Mouse (Mus musculus): ENCODE measurements at regions not wholly inside any gene's neighbourhood (a gene's known extent, or its start where the extent isn't known, plus 50 kb on each side); places are given as distances from the start of the nearest gene placed in this dataset.
A peak's percentile ranks its signal among the peaks of the same experiment; 100 is the strongest.

DNA sequence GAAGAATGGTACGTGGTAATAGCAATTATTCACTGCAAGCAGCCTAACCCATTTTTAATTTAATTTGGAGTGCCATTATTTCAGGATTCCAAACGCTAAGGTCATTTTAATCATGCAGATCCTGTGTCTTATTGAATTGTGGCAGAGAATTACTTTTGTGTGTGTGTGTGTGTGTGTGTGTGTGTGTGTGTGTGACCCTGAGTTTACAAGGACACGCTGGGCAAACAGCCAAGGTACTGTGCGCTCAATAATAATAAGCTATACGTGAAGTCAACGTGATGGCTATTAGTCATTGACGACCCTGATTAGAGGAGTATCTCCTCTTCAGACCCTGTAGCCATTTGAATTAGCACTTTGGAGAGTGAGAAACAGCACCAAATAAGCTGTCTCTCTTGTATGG, 144.1 kb downstream of the Klf7 start:
- DNase-seq (no peak), ATAC-seq (ENCODE audit: insufficient read depth) (no peak)
- no peak overlapping the region for H3K9ac ChIP-seq
- no peaks in the 10 kb centered on the region for H3K27me3 ChIP-seq (ENCODE audit: insufficient read depth, low read length)
- 62% methylated on average over 7 of the region's 7 CpGs for WGBS
- TF ChIP-seq CTCF (IDR thresholded peaks at IDR 0.05; ENCODE audit: low read depth), result no peak
- peaks cover 3% of the 10 kb centered on the region; the same call in 1 of the 2 replicates for H3K4me1 ChIP-seq (ENCODE audit: insufficient read depth)
- H3K4me2 ChIP-seq, result no peak overlapping the region
- no peaks in the 10 kb centered on the region for H3K9me3 ChIP-seq (ENCODE audit: low read depth, low read length)
- H3K27ac ChIP-seq (ENCODE audit: low read depth), result no peak overlapping the region
- no peak overlapping the region for H3K4me3 ChIP-seq (ENCODE audit: low read depth, low read length)
- H3K36me3 ChIP-seq (ENCODE audit: insufficient read depth), result no peaks in the 10 kb centered on the region

DNA sequence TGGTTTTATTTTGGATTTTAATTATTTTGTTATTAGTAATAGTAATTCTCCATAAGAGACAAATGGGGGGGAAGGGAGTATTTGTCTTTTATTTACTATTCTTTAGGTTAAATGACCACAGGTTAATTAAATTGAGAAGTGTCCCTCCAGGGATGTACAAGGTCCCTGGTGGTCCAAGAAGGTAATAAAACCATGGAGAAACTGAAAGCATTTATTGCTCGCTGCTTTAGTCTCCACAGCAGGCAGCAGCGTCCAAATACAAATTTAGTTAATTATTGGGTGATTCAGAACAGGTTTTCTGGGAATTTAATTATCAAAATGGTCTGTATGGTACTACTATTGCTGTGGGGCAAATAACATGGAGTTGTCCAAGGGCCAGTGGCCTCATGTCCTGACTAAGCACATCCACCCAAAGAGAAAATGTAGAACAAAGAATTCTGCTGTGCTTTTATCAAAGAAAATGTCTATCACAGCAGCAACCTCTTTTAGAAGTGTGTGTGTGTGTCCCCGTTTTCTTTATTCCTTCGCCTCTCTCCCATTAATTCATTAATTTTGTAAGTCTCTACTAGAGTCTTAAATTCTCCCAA, 144.7 kb downstream of the Klf7 start:
- Histone ChIP-seq H3K9me3 (ENCODE audit: low read depth, low read length) (no peaks in the 10 kb centered on the region), H3K4me3 (ENCODE audit: low read depth, low read length) (no peak overlapping the region), H3K27ac (ENCODE audit: low read depth) (no peak overlapping the region), H3K9ac (no peak overlapping the region), H3K36me3 (ENCODE audit: insufficient read depth) (no peaks in the 10 kb centered on the region), H3K4me1 (ENCODE audit: insufficient read depth) (peaks cover 3% of the 10 kb centered on the region; the same call in 1 of the 2 replicates), H3K27me3 (ENCODE audit: insufficient read depth, low read length) (no peaks in the 10 kb centered on the region), H3K4me2 (no peak overlapping the region)
- no peak for TF ChIP-seq CTCF (IDR thresholded peaks at IDR 0.05; ENCODE audit: low read depth)
- DNase-seq (no peak), ATAC-seq (ENCODE audit: insufficient read depth) (no peak)
- 91% methylated on average over 4 of the region's 4 CpGs for WGBS

DNA sequence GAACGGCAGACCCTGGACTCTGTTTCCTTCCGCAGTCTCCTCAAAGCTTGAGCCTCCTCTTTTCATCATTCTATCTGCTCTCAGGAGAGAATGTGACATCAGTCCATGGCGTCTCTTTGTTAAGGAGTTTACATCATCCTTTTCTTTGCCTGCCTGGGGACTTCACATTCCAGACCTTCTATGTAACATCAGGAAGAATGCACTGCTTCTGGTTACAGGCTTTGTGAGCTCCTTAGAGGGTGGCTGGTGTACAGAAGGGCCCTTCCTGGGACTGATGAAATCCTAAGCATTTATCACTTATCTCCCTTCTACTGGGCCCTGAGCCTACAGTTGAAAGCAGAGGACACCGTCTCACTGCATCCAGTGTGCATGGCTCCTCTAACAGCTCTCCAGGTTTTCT, 145.2 kb downstream of the Klf7 start:
- peaks cover 3% of the 10 kb centered on the region; the same call in 1 of the 2 replicates for H3K4me1 ChIP-seq (ENCODE audit: insufficient read depth)
- no peak overlapping the region for H3K9ac ChIP-seq
- no peak overlapping the region for H3K27ac ChIP-seq (ENCODE audit: low read depth)
- no peak overlapping the region for H3K4me3 ChIP-seq (ENCODE audit: low read depth, low read length)
- WGBS, result 53% methylated on average over 4 of the region's 4 CpGs
- no peak for TF ChIP-seq CTCF (IDR thresholded peaks at IDR 0.05; ENCODE audit: low read depth)
- no peaks in the 10 kb centered on the region for H3K9me3 ChIP-seq (ENCODE audit: low read depth, low read length)
- no peaks in the 10 kb centered on the region for H3K36me3 ChIP-seq (ENCODE audit: insufficient read depth)
- DNase-seq (no peak), ATAC-seq (ENCODE audit: insufficient read depth) (peak; percentile 66; the same call in 1 of the 2 replicates)
- no peak overlapping the region for H3K4me2 ChIP-seq
- H3K27me3 ChIP-seq (ENCODE audit: insufficient read depth, low read length), result no peaks in the 10 kb centered on the region

DNA sequence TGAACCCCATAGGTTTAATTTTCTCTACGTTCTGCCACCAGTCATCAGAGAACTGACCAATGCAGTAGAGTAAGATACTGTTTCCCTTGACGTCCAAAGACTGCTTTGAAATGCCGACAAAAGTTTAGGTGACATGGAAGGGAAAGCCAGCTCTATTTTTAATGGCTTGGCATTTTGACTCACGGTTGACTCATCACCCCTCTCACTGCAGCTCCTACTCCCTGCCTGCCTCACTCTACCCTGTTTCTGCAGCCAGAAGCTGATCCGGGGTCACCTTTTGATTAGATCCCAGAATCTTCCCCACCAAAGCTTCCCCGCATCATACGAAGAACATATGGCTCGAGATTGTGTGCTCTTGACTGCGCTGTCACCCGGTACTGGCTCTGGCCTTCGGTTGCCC, 154.2 kb downstream of the Klf7 start:
- H3K4me1 ChIP-seq (ENCODE audit: insufficient read depth), result no peaks in the 10 kb centered on the region
- no peaks in the 10 kb centered on the region for H3K9me3 ChIP-seq (ENCODE audit: low read depth, low read length)
- no peak overlapping the region for H3K4me2 ChIP-seq
- H3K4me3 ChIP-seq (ENCODE audit: low read depth, low read length), result no peak overlapping the region
- no peak overlapping the region for H3K9ac ChIP-seq
- H3K27ac ChIP-seq (ENCODE audit: low read depth), result no peak overlapping the region
- TF ChIP-seq CTCF (IDR thresholded peaks at IDR 0.05; ENCODE audit: low read depth), result no peak
- H3K27me3 ChIP-seq (ENCODE audit: insufficient read depth, low read length), result no peaks in the 10 kb centered on the region
- no peak for ATAC-seq (ENCODE audit: insufficient read depth)
- no peaks in the 10 kb centered on the region for H3K36me3 ChIP-seq (ENCODE audit: insufficient read depth)
- DNase-seq, result no peak
- WGBS, result 75% methylated on average over 11 of the region's 11 CpGs

DNA sequence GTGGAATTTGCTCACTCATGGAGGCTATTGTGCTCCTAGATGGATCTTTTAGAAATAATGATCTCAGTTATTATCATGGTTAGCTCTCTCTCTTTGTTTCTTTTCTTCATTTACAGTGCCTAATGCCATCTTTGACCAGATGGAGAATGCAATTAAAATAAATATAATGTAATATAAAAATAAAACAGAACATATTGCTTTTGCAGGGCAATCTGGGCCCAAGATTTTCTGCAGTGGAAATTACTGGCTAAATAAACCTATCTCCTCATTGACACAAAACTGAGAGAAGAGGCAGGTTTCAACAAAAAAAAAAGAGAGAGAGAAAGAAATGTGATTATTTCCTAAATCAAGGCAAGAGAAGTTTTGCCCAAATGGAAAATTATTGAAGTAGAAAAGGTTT, 156.6 kb downstream of the Klf7 start:
- H3K4me2 ChIP-seq, result no peak overlapping the region
- no peak overlapping the region for H3K9ac ChIP-seq
- H3K36me3 ChIP-seq (ENCODE audit: insufficient read depth), result no peaks in the 10 kb centered on the region
- no peak overlapping the region for H3K27ac ChIP-seq (ENCODE audit: low read depth)
- no peaks in the 10 kb centered on the region for H3K9me3 ChIP-seq (ENCODE audit: low read depth, low read length)
- no peak overlapping the region for H3K4me3 ChIP-seq (ENCODE audit: low read depth, low read length)
- H3K4me1 ChIP-seq (ENCODE audit: insufficient read depth), result no peaks in the 10 kb centered on the region
- TF ChIP-seq CTCF (IDR thresholded peaks at IDR 0.05; ENCODE audit: low read depth), result no peak
- no peak for DNase-seq
- no peak for ATAC-seq (ENCODE audit: insufficient read depth)
- H3K27me3 ChIP-seq (ENCODE audit: insufficient read depth, low read length), result no peaks in the 10 kb centered on the region

DNA sequence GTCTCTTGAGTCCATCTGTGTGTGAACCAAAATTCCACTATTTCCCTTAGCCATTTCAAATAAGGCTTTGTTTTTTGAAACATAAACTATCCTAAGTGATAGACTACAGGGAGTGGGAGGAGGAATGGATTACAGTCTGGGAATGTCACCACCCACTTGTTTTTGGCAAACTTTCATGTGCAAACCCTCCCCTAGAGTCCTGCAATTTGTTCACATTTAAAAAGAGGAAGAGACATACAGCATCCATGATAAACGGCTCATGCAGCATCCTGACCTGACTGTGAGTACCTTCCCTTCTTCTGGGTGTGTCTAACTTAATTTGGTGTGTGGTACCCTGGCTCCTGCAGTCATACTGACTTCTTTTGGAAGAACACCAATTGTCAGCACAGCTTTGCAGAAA, 157.6 kb downstream of the Klf7 start:
- no peak overlapping the region for H3K9ac ChIP-seq
- no peak overlapping the region for H3K4me3 ChIP-seq (ENCODE audit: low read depth, low read length)
- H3K9me3 ChIP-seq (ENCODE audit: low read depth, low read length), result no peaks in the 10 kb centered on the region
- no peak for TF ChIP-seq CTCF (IDR thresholded peaks at IDR 0.05; ENCODE audit: low read depth)
- H3K4me2 ChIP-seq, result no peak overlapping the region
- H3K4me1 ChIP-seq (ENCODE audit: insufficient read depth), result no peaks in the 10 kb centered on the region
- DNase-seq (peak; percentile 56), ATAC-seq (ENCODE audit: insufficient read depth) (peak; percentile 73; the same call in 1 of the 2 replicates)
- 35% methylated on average over 1 of the region's 1 CpGs for WGBS
- H3K36me3 ChIP-seq (ENCODE audit: insufficient read depth), result no peaks in the 10 kb centered on the region
- H3K27me3 ChIP-seq (ENCODE audit: insufficient read depth, low read length), result no peaks in the 10 kb centered on the region
- H3K27ac ChIP-seq (ENCODE audit: low read depth), result no peak overlapping the region

DNA sequence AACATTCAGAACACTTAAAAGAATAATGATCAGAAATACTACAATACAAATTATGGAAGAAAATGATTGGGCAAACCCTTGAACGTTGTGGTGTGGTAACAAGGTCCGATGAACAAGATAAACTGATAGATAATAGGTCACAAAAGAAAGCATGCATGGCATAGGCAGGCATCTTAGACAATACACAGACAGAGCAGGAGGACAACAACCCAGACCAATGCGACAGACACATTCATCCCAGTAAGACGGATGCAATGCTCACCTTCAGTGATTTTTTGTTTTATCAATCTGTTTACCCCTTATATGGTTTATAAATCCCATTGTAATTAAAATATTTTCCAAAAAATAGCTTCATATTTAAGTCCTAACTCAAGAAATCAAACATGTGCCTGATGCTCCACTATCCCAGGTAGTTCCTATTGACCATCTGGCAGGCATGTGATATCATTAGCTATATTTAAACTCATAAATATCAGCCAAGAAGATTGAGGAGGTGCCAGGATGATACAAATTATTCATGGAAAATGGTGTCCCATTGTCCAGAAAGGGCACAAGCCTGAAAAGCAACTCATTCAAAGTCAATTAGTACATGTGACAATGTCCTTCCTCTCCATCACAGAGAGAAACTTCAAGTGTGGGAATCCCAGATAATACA, 166.3 kb downstream of the Klf7 start:
- Histone ChIP-seq H3K36me3 (ENCODE audit: insufficient read depth) (no peaks in the 10 kb centered on the region), H3K27me3 (ENCODE audit: insufficient read depth, low read length) (no peaks in the 10 kb centered on the region), H3K4me1 (ENCODE audit: insufficient read depth) (no peaks in the 10 kb centered on the region; the same call in 1 of the 2 replicates), H3K9ac (no peak overlapping the region), H3K9me3 (ENCODE audit: low read depth, low read length) (no peaks in the 10 kb centered on the region), H3K4me2 (no peak overlapping the region), H3K27ac (ENCODE audit: low read depth) (no peak overlapping the region), H3K4me3 (ENCODE audit: low read depth, low read length) (no peak overlapping the region)
- no peak for DNase-seq
- 89% methylated on average over 4 of the region's 4 CpGs for WGBS
- no peak for TF ChIP-seq CTCF (IDR thresholded peaks at IDR 0.05; ENCODE audit: low read depth)
- no peak for ATAC-seq (ENCODE audit: insufficient read depth)

Measured in lung, embryonic 14.5 days (tissue).